Mouse (Mus musculus): ENCODE data around the gene Rnf39.
"Not testable (repeated sequence)": the region's sequence is repeated elsewhere in the genome, so short reads cannot be mapped to it uniquely, and the experiment has no call there.

Rnf39 gene

DNA sequence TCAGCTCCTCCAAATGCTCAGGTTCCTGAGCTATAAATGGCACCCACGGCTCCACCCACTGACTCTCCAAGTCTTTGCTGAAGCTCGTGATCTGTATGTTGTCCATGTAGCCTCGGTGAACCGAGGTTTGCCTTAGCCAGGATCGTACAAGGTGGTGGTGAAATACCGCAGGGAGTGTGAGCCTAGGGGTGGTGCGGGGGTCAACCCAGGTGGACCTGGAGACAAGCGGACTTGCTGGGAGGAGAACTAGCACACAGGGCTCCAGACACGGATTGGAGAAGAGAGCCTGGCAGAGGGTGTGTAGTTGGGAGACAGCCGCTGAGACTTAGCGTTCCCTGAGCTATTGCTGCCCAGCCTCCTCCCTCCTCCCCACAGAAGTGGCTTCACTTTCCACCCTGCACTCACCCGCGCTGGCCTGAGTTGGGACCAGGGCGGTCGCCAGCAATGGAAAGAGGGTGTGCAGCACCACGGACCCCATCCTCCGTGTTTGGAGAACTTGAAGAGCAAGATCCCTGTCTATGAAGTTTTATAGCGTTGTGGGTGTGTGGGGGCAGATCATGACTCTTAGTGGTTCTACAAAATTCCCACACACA lies 38.6 kb downstream of the Rnf39 start, which contains the start of gene 2410137M14Rik:
2410137M14Rik (minus strand) TSS at position 17 of the 593 bp plus-strand sequence.
- in situ Hi-C loops (cut with MboI, MseI), result no loop called here

DNA sequence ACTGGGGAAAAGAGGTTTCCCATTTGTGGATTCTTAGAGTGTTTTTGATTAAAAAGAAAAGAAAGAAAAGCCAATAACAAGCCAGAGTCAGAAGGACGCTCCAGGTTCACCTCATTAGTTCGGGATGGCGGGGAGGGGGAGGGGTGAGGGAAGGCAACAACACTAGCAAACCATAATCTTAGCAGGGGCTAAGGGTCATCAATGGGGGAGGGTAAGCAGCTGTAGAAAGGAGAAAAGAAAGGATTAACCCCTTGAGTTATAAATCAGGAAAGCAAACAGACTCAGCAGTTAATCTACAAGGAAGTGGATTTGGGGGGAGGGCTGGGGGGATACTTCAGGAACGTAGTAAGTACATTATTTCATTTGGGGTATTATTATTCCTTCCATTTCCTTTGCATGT lies 39.1 kb downstream of the Rnf39 start:
- in situ Hi-C loops (cut with MboI, MseI), result no loop called here

DNA sequence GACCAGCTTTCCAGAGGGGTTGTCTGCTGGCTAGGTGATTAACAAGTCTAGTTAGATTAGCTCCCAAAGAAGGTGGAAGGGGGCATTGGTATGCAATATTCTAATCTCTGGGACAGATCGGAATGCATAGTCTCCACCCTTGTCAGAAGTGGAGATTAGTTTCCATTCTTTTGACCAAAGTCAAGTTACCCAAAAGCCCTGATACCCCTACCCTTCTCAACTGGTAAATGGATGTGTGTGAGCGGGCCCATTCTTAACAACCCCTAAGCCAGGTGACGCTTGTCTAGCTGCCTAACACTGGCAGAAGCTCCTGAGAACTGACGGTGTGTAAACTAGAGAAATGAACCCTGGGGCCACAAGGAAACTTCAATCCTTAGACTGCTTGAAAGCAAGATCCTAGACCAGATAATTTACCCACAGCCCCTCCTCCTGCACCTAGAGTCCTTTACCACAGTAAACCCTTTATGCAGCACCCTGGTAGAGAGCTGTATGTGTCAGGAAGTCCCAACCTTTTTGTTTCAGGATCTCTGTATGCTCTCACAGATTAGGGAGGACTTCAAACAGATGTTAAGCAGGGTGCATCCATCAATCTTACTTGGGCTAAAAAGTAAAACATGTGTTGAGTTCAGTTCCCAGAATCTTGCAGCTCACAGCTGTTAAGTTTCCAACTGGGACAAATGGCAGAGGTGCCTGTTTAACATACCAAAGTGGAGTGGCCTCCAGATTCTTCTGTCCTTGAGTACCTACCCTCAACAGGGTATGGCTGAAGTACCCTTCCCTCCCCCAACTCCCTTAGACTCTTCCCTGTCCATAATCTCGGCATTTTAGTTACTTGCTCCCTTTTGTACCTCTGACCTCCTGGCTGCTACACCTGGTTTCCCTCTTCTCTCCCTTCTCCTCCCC lies 39.8 kb downstream of the Rnf39 start:
- in situ Hi-C loops (cut with MboI, MseI), result no loop called here

DNA sequence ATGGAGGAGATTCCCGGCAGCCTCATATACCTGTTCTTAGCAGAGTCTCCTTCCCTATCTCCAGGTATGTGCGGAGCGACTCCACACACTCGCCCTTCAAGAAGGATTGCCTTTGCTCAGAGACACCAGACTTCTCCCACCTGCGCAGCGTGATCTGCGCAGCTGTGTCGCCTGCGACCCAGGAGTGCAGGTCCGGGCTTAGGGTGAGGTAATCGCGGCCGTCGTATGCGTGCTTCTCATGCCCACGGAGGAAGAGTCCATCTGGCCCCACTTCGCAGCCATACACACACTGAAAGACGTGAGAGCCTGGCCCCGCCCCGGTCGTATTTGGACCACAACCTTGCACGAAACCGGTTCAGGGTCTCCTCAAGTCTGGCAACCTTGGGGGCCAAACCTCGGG lies 45.8 kb downstream of the Rnf39 start:
- in situ Hi-C loops (cut with MboI, MseI), result no loop called here

DNA sequence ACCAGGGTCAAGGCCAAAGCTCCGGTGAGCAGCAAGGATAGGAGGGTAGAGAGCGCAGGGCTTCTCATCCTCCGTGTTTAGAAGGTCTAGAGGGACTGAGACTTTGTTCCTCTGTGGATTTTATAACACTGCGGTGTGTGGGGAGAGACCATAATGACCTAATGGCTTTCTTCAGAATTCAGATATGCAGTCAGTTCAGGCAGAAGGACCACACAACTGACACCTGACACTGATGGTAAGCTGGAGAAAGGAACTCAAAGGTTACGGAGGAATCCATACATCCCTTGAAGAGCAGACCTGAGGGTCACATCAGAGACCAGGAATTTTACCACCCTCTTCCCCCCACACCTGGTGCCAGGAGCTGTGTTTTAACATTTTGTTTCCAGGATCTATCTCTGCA lies 46.7 kb downstream of the Rnf39 start, which contains the start of gene H2-M5:
H2-M5 (minus strand) TSS at position 101 of the 400 bp plus-strand sequence.
- in situ Hi-C loops (cut with MboI, MseI), result no loop called here

DNA sequence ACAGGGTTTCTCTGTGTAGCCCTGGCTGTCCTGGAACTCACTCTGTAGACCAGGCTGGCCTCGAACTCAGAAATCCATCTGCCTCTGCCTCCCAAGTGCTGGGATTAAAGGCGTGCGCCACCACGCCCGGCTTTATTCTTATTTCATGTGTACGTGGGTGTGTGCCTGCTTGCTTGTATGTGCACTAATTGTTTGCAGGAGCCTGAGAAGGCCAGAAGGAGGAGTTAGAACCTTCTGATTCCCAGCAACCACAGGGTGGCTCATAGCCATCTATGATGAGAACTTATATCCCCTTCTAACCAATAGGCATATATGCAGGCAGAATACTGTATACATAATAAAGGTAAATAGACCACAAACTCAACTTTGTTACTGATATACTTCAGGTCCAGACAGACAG lies 47.9 kb downstream of the Rnf39 start:
- in situ Hi-C loops (cut with MboI, MseI), result not testable (repeated sequence)

DNA sequence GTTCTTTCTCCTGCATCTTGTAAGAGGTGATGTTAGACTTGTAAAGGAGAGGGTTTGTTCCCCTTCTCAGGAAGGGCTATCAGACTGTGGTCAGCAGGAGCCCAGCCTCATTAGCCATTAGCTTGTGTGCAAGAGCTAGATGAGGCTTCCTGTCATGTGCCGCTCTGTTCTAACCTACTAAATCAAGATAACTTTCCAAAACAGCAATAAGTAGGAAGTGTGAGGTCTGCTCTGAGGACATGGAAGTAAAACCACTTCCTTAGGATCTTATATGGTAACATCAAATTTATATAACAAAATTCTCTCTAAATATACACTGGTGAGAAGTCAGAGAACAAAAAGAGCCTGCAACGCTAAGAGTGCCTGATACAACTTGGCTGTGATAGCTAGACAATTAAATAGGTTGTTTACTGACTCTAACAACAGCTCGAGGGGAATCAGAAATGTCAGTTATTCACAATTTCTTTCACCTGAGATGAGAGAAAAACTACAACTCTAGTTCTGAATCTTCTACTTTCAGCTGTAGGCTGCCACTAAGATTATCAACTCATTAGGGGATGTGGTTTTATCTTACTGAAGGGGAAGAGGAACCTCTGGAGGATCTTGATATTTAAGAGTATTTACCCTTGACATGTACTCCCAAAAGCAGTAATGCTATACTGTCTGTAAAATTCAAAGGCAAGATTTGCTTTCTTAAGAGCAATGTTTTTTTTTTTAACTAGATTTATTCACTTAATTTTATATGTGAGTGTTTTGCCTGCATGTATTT lies 49.8 kb downstream of the Rnf39 start:
- in situ Hi-C loops (cut with MboI, MseI), result no loop called here

DNA sequence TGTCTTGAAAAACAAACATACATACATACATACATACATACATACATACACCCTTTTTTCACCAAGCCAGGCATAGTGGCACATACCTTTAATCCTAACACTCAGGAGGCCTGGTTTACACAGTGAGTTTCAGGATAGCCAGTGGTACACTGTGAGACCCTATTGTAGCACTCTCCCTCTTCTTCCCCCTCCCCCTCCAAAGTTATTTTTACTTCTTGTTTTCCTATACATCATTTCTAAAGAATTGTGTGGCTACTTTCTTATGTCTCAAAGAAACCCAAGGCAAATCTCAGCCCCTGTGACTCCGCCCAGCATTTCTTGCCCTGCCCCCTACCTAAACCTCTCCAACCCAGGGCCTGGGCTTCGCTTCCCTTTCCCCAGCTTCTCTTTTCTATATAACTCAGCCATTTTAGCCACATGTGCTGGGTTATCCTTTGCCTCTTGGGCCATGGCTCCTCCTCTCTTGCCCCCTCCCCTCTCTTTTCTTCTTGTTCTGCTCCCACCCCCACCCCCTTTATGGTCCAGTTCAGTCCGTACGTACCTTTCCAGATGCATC lies 51.1 kb downstream of the Rnf39 start:
- in situ Hi-C loops (cut with MboI, MseI), result no loop called here

DNA sequence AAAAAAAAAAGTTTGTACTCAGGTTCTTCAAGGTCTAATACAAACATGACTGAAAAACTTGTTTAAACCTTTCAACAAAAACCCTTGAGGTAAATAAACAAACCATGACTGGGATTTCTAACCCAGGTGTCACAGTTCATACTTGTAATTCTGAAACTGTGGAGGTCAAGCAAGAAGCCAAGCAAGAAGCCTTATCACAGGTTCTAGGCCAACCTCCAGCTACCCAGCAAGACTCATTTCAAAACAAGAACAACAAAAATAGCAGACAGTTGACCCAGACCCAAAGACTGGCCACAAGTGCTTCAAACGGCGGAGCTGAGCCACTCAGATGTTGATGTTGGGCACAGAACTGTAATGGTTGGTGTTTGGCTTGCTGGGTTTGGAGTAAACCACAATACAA lies 51.8 kb downstream of the Rnf39 start:
- in situ Hi-C loops (cut with MboI, MseI), result no loop called here

DNA sequence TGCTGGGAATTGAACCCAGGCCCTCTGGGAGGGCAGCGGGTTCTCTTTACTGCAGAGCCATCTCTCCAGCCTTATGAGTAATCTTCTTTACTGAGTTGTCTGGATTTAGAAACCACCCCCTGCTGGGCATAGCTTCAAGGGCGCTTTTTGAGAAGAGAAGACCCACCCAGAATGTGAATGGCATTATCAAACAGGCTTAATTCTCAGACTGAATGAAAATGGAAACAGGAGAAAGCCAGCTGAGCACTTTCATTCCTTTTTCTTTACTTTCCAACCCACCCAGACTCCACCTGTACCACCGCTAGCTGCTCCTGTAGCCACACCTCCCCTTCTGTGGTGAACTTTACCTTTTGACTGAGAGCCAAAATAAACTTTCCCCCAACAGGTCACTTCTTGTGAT lies 52.7 kb downstream of the Rnf39 start:
- in situ Hi-C loops (cut with MboI, MseI), result no loop called here

DNA sequence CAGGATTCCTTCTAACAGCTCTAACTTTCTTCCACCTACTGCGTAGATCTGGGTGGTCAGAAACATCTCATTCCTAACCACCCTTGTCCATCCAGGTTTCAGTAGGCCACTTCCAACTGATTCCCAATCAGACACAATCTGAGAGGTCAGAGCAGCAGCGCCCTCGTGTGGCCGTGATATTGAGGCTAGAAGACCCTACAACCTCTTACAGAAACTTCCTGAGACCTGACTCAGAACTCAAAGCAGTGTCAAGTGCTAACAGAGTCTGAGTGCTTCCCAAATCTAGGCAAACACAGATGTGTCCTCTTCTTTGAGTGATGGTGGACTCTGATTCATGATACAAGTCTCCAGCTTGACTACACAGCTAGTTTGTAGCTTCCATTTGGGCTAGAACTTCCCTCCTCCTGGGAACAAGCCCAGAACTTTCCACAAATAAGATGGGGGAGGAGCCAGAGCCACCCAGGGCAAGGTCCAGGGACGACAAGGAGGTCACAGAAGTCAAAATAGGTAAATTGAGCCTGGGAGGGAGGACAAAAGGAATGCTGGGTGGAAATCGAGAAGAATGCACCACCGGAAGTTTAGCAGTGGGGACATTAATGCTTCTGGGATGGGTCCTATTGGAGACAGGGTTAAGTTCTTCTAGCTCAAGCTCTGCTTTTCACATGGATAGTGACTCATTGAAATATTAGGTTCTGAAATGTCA lies 54.5 kb downstream of the Rnf39 start:
- in situ Hi-C loops (cut with MboI, MseI), result no loop called here
